ENCODE assay signal across 23 mouse cellular contexts in the genomic region with DNA sequence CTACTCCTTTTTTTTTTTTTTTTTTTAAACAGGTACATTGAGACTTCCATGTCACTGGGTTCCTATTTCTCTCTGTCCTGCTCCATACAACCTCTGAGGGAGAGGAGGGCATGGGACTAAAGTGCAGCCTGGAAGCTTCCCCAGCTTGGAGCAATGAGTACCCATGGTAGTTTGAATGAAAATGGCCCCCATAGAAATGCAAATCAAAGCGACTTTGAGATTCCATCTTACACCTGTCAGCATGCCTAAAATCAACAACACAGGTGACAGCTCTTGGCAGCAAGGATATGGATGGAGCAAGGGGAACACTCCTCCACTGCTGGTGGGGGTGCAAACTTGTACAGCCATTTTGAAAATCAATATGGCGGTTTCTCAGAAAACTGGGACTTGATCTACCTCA. TPM values are rescaled to one million over a fixed set of nuclear protein-coding genes. Genes with fewer than 3 reads are reported as not detected.
"Had no signal": no experiment of that assay in that cellular context is flagged by ENCODE, and none has a peak within 500 bp of the region (broad histone marks: within the 10 kb centered on the region; RNA-seq: fewer than 3 reads in every experiment).

No protein-coding gene starts in this region.

- ATAC-seq: forebrain, embryonic 13.5 days; forebrain, embryonic 14.5 days; forebrain, embryonic 15.5 days; forebrain, embryonic 16.5 days; forebrain, postnatal 0 days had no signal

- DNase-seq: cerebellum, adult 9-11 months; cerebellum, postnatal 10 days; cerebellum, postnatal 14 days; cerebellum, postnatal 25 days; cerebellum, postnatal 36 days; embryo, embryonic 11 days; forebrain, postnatal 0 days; gastrocnemius, adult 2 months; gastrocnemius, postnatal 10 days; gastrocnemius, postnatal 14 days; gastrocnemius, postnatal 25 days; gastrocnemius, postnatal 36 days; heart, adult 11 months; heart, adult 2 months had no signal

RNA-seq across cellular contexts. Expression of a gene that starts 20.0 kb away (rescaled TPM):
- total RNA-seq: gastrocnemius, adult 18-20 months; gastrocnemius, adult 2 months; gastrocnemius, adult 8-10 months; gastrocnemius, postnatal 10 days; gastrocnemius, postnatal 14 days; gastrocnemius, postnatal 25 days; gastrocnemius, postnatal 36 days; gastrocnemius, postnatal 4 days; granulocyte monocyte progenitor cell, adult 5-6 weeks; heart, adult 2 months; heart, adult 8-10 months had no signal
